Mouse (Mus musculus): ENCODE measurements around the gene Hopx.
A peak's percentile ranks its signal among the peaks of the same experiment; 100 is the strongest.

- TF ChIP-seq EP300 (IDR thresholded peaks at IDR 0.05) (no peak), CTCF (IDR thresholded peaks at IDR 0.05) (peak; percentile 13; the same call in 1 of the 2 replicates)
These were observed 20.1 kb downstream of the Hopx start for GRCm38 (mm10) chr5:77094510-77095491.
